Mouse (Mus musculus) embryonic facial prominence, embryonic 13.5 days (tissue): ENCODE measurements around the gene Eif2s3x. TPM values are rescaled to one million over a fixed set of nuclear protein-coding genes. Genes with fewer than 3 reads are reported as not detected.
"Not testable (repeated sequence)": the region's sequence is repeated elsewhere in the genome, so short reads cannot be mapped to it uniquely, and the experiment has no call there.

Experiments used
- ATAC-seq: fragments of 200-750 bp; cut with Nextera tagmentation; 2 replicates; pipeline ENCODE4 v1.8.0; 2017; ENCODE audit warnings: low read depth; ENCODE audit not compliant: insufficient number of reproducible peaks, insufficient read depth, low FRiP score, low TSS enrichment
- H3K27ac ChIP-seq: fragments of 300-500 bp; sonication (generic); 2 replicates; pipeline ENCODE4 v1.5.1; 2015; ENCODE audit warnings: moderate library complexity, mild to moderate bottlenecking, inconsistent platforms
- H3K27me3 ChIP-seq: fragments of 300-500 bp; sonication (generic); 2 replicates; pipeline ENCODE4 v1.6.1; 2015; ENCODE audit warnings: mild to moderate bottlenecking, inconsistent platforms
- H3K36me3 ChIP-seq: fragments of 300-500 bp; sonication (generic); 2 replicates; pipeline ENCODE4 v1.6.1; 2015; ENCODE audit warnings: mild to moderate bottlenecking, inconsistent platforms
- H3K4me1 ChIP-seq: fragments of 300-500 bp; sonication (generic); 2 replicates; pipeline ENCODE4 v1.6.1; 2015; ENCODE audit warnings: inconsistent platforms
- H3K4me2 ChIP-seq: fragments of 300-500 bp; sonication (generic); 2 replicates; pipeline ENCODE4 v1.6.1; 2015; ENCODE audit warnings: moderate library complexity, mild to moderate bottlenecking, inconsistent platforms
- H3K4me3 ChIP-seq: fragments of 300-500 bp; sonication (generic); 2 replicates; pipeline ENCODE4 v1.5.1; 2015; ENCODE audit warnings: mild to moderate bottlenecking, inconsistent platforms
- H3K9ac ChIP-seq: fragments of 300-500 bp; sonication (generic); 2 replicates; pipeline ENCODE4 v1.6.1; 2015; ENCODE audit warnings: mild to moderate bottlenecking, inconsistent platforms
- H3K9me3 ChIP-seq: fragments of 300-500 bp; sonication (generic); 2 replicates; pipeline ENCODE4 v1.6.1; 2016; ENCODE audit warnings: inconsistent platforms
- WGBS: fragments of 180-500 bp; shearing (Covaris S2); methylation state at CpG from one replicate; pipeline ENCODE4 v1.1.7; 2015; ENCODE audit warnings: mixed read lengths; 5-methylcytosine and 5-hydroxymethylcytosine counted together
- polyA plus RNA-seq: library from polyadenylated mRNA; unstranded; fragments of >200 nt; fragmentation: Nextera tagmentation; extraction: Ambion mirVana; gene quantifications from 2 replicates; pipeline ENCODE4 v1.2.1, GENCODE M21; 2015

Gene Eif2s3x
- 81.1 and 82.7 TPM in 2 replicates for polyA plus RNA-seq

DNA sequence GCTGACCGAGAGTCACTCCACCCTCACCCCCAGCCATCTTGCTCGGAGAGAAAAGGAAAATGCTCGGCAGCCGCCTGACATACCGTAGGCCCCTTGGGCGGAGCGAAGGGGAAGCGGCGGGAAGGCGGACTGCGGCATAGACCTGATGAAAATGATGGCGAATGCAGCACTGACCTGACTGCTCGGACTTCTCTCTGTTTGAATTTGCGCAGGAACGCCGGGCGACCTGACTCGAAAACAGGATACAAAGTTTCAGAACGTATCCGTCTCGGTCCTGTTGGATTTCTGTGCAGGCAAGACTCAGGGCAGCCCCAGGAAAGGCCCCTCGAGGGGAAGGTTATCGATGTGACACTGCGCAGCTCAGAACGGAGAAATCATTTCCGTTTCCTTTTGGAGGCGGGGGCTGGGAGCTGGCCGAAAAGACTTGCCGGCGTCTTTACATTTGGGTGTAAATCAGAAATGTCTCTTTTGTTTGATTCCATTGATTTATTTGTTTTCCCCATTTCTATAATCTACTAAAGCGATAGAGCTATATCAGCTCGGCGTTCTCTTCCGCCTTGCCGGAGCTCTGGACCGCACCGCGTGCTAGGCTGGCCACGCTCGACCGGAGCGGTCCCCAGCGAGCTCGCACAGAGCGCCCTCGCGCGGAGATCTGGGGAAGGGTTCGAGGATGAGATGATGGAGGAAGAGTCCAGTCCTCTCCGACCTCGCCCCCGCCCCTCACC is at the start of gene Eif2s3x:
Gene Eif2s3x (minus strand): TSS at position 266 of the 725 bp plus-strand sequence.
- Histone ChIP-seq H3K9me3 (no peaks in the 10 kb centered on the region), H3K36me3 (peaks cover 20% of the 10 kb centered on the region), H3K4me2 (peak within 1 kb of the TSS; percentile 66), H3K4me3 (peak within 1 kb of the TSS; percentile 75), H3K9ac (peak within 1 kb of the TSS; percentile 88), H3K4me1 (no peaks in the 10 kb centered on the region), H3K27me3 (no peaks in the 10 kb centered on the region), H3K27ac (peak within 1 kb of the TSS; percentile 80)
- WGBS: under 1% methylated on average over 52 of the region's 52 CpGs
- ATAC-seq: peak; percentile 93

DNA sequence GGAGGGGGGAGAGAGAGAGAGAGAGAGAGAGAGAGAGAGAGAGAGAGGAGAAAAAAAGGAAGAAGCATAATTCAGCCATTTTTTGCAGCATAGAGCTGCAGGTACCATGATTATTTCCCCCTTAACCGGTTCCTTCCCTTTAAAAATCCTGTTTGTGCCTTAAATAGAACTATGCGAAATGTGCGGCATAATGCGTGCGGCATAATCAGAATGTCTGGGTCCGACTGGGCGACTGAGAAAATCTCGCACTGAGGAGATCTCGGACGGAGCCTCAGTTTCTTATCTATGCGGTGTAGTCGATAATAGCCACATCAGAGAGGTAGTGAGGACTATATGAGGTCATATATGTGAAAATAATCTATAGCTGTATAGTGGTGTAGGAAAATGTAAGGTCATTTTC is 22.9 kb upstream of the Eif2s3x start:
- peaks cover 63% of the 10 kb centered on the region for H3K27me3 ChIP-seq
- H3K9me3 ChIP-seq: no peaks in the 10 kb centered on the region
- WGBS: 32% methylated on average over 12 of the region's 12 CpGs

DNA sequence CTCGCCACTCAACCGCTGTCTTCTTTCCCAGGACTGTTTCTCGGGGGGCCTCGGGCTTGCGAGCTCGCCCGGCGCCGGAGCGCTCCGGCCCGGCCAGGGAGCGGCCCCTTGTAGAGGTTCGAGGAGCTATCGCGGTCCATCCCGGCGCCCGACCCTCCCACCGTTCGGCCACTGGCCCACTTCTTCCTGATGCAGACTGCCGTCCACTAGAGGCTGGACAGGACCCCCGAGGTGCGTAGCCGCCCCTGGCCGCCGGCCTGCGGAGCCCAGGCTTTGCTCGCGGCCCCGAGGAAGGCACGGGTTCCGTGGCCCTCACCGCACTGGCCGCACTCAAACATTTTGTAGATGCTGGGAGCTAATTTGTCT is 22.5 kb upstream of the Eif2s3x start:
- H3K4me1 ChIP-seq: no peaks in the 10 kb centered on the region
- peak overlapping the region; percentile 57 for H3K4me2 ChIP-seq
- no peaks in the 10 kb centered on the region for H3K9me3 ChIP-seq
- H3K27ac ChIP-seq: peak overlapping the region; percentile 85
- no peak for ATAC-seq
- peaks cover 66% of the 10 kb centered on the region for H3K27me3 ChIP-seq
- H3K36me3 ChIP-seq: no peaks in the 10 kb centered on the region
- WGBS: 17% methylated on average over 35 of the region's 35 CpGs
- peak overlapping the region; percentile 60 for H3K4me3 ChIP-seq
- H3K9ac ChIP-seq: peak overlapping the region; percentile 82

More for the DNA sequence above, 22.9 kb upstream of the Eif2s3x start:
- no peak overlapping the region for H3K27ac ChIP-seq
- H3K4me1 ChIP-seq: no peaks in the 10 kb centered on the region
- peak overlapping the region; percentile 82 for H3K9ac ChIP-seq
- ATAC-seq: no peak
- peak overlapping the region; percentile 57 for H3K4me2 ChIP-seq
- peak overlapping the region; percentile 60 for H3K4me3 ChIP-seq
- no peaks in the 10 kb centered on the region for H3K36me3 ChIP-seq

DNA sequence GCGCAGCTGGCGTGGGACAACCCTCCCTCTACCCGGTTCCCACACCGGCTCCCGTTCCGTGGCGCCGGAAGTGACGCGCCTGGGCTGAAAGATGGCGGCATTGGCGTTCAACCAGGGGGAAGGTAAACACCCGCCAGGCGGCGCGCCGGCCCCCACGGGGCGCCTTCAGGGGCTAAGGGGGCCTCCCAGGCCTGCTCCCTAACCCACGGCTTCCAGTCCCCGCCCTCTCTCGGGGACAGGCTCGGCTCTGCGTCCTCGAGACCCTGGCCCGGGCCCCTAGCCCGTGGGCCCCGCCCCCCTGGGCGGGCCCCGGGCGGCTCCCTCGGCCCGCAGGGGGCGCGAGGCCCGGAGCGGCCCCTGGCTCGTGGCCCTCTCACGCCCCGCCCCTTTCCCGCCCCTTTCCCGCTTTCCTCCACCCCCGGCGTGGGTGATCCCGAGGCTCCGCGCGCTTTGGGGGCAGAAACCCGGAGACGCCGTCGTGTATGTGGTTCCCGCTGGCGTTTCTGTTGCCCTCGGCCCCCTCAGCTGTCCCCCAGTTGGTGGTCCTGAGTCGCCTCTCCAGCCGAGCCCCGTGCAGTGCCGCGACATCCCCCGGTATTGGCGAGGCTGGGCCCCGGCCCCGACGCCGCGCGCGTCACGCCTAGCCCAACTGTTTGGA is 22.0 kb upstream of the Eif2s3x start, which contains the start of gene Klhl15:
Gene Klhl15 (plus strand): TSS at position 68 of the 658 bp plus-strand sequence.
- Histone ChIP-seq H3K4me2 (peak within 1 kb of the TSS; percentile 57), H3K9me3 (no peaks in the 10 kb centered on the region), H3K27me3 (peaks cover 70% of the 10 kb centered on the region), H3K9ac (peak within 1 kb of the TSS; percentile 82), H3K36me3 (no peaks in the 10 kb centered on the region), H3K4me1 (no peaks in the 10 kb centered on the region), H3K4me3 (peak within 1 kb of the TSS; percentile 60), H3K27ac (peak within 1 kb of the TSS; percentile 85)
- peak; percentile 95 for ATAC-seq
- WGBS: 11% methylated on average over 59 of the region's 70 CpGs

DNA sequence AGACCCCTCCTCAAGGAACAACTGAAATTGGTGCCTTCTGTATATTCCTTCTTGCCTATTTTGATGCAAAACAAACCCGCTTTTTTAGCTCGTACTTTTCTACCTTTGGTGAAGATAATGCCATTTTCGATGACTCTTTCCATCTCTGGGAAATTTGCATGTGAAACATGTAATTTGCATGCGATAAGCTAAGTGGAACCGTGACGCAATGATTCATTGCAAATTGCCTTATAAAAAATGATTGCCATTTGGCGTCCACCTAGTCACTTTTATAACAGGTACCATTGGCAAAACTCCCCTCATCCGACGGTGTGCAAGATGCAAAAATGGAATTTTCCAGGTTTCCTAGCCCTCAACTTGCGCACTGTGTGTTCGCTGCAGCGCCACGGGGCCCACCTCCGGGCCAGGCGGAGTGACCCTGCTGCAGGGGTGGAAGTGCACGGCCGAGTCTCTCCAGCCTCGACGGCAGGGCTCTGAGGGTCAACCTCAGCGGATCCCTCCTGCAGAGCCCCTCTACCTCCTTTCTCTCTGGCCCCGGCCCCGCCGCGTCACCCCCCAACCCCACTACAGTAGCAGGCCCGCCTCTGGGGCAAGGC is 21.4 kb upstream of the Eif2s3x start:
- Histone ChIP-seq H3K4me2 (peak overlapping the region; percentile 57), H3K4me1 (no peaks in the 10 kb centered on the region), H3K9me3 (no peaks in the 10 kb centered on the region), H3K27ac (peak overlapping the region; percentile 85), H3K36me3 (no peaks in the 10 kb centered on the region), H3K27me3 (peaks cover 69% of the 10 kb centered on the region), H3K9ac (peak overlapping the region; percentile 82), H3K4me3 (peak overlapping the region; percentile 60)
- ATAC-seq: no peak
- WGBS: 18% methylated on average over 25 of the region's 25 CpGs

DNA sequence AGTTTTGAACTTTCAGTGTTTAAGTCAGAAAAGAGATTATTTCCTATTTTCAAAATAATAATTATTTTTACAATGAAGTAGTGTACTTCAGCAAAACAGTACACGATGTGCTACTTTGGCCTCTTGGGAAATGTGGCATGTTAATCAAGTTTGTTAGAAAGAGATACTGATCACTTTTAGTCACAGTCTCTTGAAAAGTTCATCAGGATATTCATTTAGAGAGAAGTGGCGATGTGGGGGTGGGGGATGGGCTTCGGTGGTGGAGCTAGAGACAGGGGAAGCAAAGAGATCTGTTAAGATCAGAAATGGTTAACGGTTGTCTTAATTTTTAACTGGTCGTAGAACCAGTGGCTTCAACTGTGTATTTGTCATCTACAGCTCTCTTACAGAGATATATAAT is 20.8 kb upstream of the Eif2s3x start:
- Histone ChIP-seq H3K27ac (no peak overlapping the region), H3K36me3 (no peaks in the 10 kb centered on the region), H3K4me3 (no peak overlapping the region), H3K4me1 (no peaks in the 10 kb centered on the region), H3K9me3 (no peaks in the 10 kb centered on the region), H3K9ac (no peak overlapping the region), H3K4me2 (no peak overlapping the region), H3K27me3 (peaks cover 64% of the 10 kb centered on the region)
- no peak for ATAC-seq
- WGBS: 44% methylated on average over 5 of the region's 5 CpGs

DNA sequence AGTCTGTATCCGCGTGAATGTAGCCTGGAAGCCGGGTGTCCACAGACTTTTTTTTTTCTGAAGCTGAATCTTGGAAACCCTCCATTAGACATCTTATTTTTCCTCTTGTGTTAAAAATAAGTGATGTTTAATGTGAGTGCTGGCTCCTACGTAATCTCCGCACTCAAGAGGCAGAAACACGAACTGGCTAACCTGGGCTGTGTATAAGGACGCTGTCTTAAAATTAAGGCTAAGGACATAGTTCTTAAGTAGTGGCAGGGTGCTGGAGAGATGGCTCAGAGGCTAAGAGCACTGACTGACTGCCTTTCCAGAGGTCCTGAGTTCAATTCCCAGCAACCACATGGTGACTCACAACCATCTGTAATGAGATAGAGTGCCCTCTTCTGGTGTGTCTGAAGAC is 722 bp upstream of the Eif2s3x start:
- H3K4me2 ChIP-seq: peak overlapping the region; percentile 57
- H3K4me1 ChIP-seq: no peaks in the 10 kb centered on the region
- H3K9me3 ChIP-seq: no peaks in the 10 kb centered on the region
- H3K9ac ChIP-seq: peak overlapping the region; percentile 88
- peak overlapping the region; percentile 75 for H3K4me3 ChIP-seq
- H3K27ac ChIP-seq: peak overlapping the region; percentile 80
- WGBS: 19% methylated on average over 7 of the region's 7 CpGs
- peaks cover 14% of the 10 kb centered on the region for H3K36me3 ChIP-seq
- ATAC-seq: no peak
- no peaks in the 10 kb centered on the region for H3K27me3 ChIP-seq

DNA sequence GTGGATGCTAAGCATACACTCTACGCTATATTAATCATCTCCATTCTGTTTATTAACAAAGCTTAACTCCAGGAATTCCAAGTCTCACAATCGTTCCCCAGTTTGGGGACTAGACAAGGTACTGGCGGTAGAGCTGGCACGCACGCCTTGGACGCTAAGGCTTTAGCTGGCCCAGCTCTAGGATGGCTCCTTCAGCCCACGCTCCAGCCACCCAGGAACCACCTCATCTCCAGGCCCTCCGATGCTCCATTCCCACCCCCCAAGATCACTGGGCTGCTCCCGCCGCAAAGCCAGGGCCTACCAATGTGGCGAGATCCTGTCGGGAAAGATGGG is 432 bp downstream of the Eif2s3x start:
- no peaks in the 10 kb centered on the region for H3K27me3 ChIP-seq
- peak overlapping the region; percentile 75 for H3K4me3 ChIP-seq
- H3K9ac ChIP-seq: peak overlapping the region; percentile 88
- H3K36me3 ChIP-seq: peaks cover 26% of the 10 kb centered on the region
- H3K9me3 ChIP-seq: no peaks in the 10 kb centered on the region
- peak overlapping the region; percentile 80 for H3K27ac ChIP-seq
- no peaks in the 10 kb centered on the region for H3K4me1 ChIP-seq
- ATAC-seq: peak; percentile 39; the same call in 1 of the 2 replicates
- peak overlapping the region; percentile 66 for H3K4me2 ChIP-seq
- under 1% methylated on average over 12 of the region's 12 CpGs for WGBS

DNA sequence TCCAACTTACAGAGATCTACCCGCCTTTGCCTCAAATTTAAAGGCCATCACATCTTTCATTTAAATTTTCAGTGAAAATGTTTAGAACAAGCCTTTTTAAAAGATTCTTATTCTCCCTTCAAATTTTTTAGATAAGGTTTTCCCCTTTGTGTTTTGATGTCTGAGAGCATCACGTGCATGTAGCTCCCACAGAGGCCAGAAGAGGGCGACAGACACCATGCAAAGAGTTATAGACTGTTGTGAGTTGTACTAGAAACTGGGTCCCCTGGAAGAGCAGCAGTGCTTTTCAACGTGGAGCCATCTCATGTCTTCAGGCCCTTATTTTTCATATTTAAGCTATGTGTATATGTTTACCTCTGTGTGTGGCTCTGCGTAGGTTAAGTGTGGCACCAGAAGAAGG is 14.9 kb downstream of the Eif2s3x start:
- no peak overlapping the region for H3K27ac ChIP-seq
- 84% methylated on average over 5 of the region's 5 CpGs for WGBS
- H3K4me2 ChIP-seq: no peak overlapping the region
- H3K4me1 ChIP-seq: no peaks in the 10 kb centered on the region
- peaks cover 80% of the 10 kb centered on the region for H3K36me3 ChIP-seq
- ATAC-seq: no peak
- H3K4me3 ChIP-seq: no peak overlapping the region
- H3K9me3 ChIP-seq: no peaks in the 10 kb centered on the region
- no peaks in the 10 kb centered on the region for H3K27me3 ChIP-seq
- no peak overlapping the region for H3K9ac ChIP-seq

DNA sequence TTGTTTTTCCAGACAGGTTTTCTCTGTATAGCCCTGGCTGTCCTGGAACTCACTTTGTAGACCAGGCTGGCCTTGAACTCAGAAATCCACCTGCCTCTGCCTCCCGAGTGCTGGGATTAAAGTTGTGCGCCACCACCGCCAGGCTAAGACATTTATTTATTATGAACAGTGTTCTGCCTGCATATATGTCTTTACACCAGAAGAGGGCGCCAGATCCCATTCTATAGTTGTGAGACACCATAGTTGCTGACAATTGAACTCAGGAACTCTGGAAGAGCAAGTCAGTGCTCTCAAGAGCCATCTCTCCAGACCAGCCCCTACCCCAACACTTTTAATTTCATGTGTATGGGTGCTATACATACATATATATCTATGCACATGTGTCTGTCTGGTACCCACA is 18.8 kb downstream of the Eif2s3x start:
- H3K9me3 ChIP-seq, H3K27ac ChIP-seq, ATAC-seq, H3K27me3 ChIP-seq, H3K4me1 ChIP-seq, H3K9ac ChIP-seq, H3K4me3 ChIP-seq, H3K4me2 ChIP-seq: not testable (repeated sequence)
- peaks cover 64% of the 10 kb centered on the region for H3K36me3 ChIP-seq
- WGBS: 73% methylated on average over 4 of the region's 4 CpGs

DNA sequence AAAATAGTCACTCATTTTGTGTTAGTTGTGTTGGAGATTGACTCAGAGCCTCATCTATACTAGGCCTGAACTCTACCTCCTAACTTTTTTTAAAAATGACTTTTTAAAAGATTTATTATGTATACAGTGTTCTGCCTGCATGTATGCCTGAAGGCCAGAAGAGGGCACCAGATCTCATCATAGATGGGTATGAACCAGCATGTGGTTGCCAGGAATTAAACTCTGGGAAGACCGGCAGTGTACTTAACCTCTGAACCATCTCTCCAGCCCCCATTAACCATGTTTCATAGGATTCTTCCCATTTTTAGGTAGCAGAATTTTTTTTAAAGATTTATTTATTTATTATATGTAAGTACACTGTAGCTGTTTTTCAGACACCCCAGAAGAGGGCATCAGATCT is 27.5 kb downstream of the Eif2s3x start:
- Histone ChIP-seq H3K27me3 (peaks cover 18% of the 10 kb centered on the region; the same call in 1 of the 2 replicates), H3K4me2 (no peak overlapping the region), H3K4me1 (no peaks in the 10 kb centered on the region), H3K4me3 (no peak overlapping the region), H3K27ac (no peak overlapping the region), H3K9me3 (no peaks in the 10 kb centered on the region), H3K9ac (no peak overlapping the region), H3K36me3 (no peaks in the 10 kb centered on the region)
- 60% methylated on average over 1 of the region's 1 CpGs for WGBS
- ATAC-seq: no peak
